Mouse (Mus musculus): ENCODE measurements around the gene Vat1l. TPM values are rescaled to one million over a fixed set of nuclear protein-coding genes. Genes with fewer than 3 reads are reported as not detected.

Gene Vat1l
- polyA plus RNA-seq, 1 experiment from 2014 or later, result 0.93 TPM

GRCm38 (mm10) chr8:114399273-114399672 lies 193.9 kb downstream of the Vat1l start:
- Histone ChIP-seq H3K4me3 (ENCODE audit: low read depth, low read length) (no peak overlapping the region), H3K9ac (ENCODE audit: low read depth, low read length) (no peak overlapping the region), H3K4me2 (no peak overlapping the region), H3K27me3 (replicated peaks; ENCODE audit: control insufficient read depth, insufficient read depth, low read length) (no peaks in the 10 kb centered on the region), H3K36me3 (ENCODE audit: control insufficient read depth, insufficient read depth, low read length) (no peaks in the 10 kb centered on the region), H3K4me1 (replicated peaks; ENCODE audit: control insufficient read depth, insufficient read depth, low read length) (no peaks in the 10 kb centered on the region), H3K9me3 (ENCODE audit: control insufficient read depth, low read length) (no peaks in the 10 kb centered on the region), H3K27ac (ENCODE audit: low read depth, low read length) (no peak overlapping the region)
- DNase-seq (ENCODE audit: low spot score) (no peak), ATAC-seq (replicated peaks; ENCODE audit: low FRiP score) (no peak)
- WGBS, result 96% methylated on average over 5 of the region's 5 CpGs

- no peak for ATAC-seq (replicated peaks; ENCODE audit: low FRiP score)
- Histone ChIP-seq H3K27me3 (replicated peaks; ENCODE audit: control insufficient read depth, insufficient read depth, low read length) (no peaks in the 10 kb centered on the region), H3K27ac (ENCODE audit: low read depth, low read length) (no peak overlapping the region), H3K4me3 (ENCODE audit: low read depth, low read length) (no peak overlapping the region), H3K9ac (ENCODE audit: low read depth, low read length) (no peak overlapping the region), H3K36me3 (ENCODE audit: control insufficient read depth, insufficient read depth, low read length) (no peaks in the 10 kb centered on the region), H3K4me1 (replicated peaks; ENCODE audit: control insufficient read depth, insufficient read depth, low read length) (no peaks in the 10 kb centered on the region), H3K4me2 (no peak overlapping the region), H3K9me3 (ENCODE audit: control insufficient read depth, low read length) (no peaks in the 10 kb centered on the region)
- 67% methylated on average over 7 of the region's 7 CpGs for WGBS
- DNase-seq (ENCODE audit: low spot score), result no peak
Observed at GRCm38 (mm10) chr8:114401679-114402078, 196.3 kb downstream of the Vat1l start.

- Histone ChIP-seq H3K4me3 (ENCODE audit: low read depth, low read length) (no peak overlapping the region), H3K9me3 (ENCODE audit: control insufficient read depth, low read length) (no peaks in the 10 kb centered on the region), H3K27me3 (replicated peaks; ENCODE audit: control insufficient read depth, insufficient read depth, low read length) (no peaks in the 10 kb centered on the region), H3K4me2 (no peak overlapping the region), H3K27ac (ENCODE audit: low read depth, low read length) (no peak overlapping the region), H3K4me1 (replicated peaks; ENCODE audit: control insufficient read depth, insufficient read depth, low read length) (no peaks in the 10 kb centered on the region), H3K9ac (ENCODE audit: low read depth, low read length) (no peak overlapping the region), H3K36me3 (ENCODE audit: control insufficient read depth, insufficient read depth, low read length) (no peaks in the 10 kb centered on the region)
- DNase-seq (ENCODE audit: low spot score) (no peak), ATAC-seq (replicated peaks; ENCODE audit: low FRiP score) (no peak)
- 59% methylated on average over 3 of the region's 3 CpGs for WGBS
Observed at GRCm38 (mm10) chr8:114411421-114411820, 206.0 kb downstream of the Vat1l start.

- no peak within 1 kb of the TSS for H3K4me2 ChIP-seq
- DNase-seq (ENCODE audit: low spot score) (no peak), ATAC-seq (replicated peaks; ENCODE audit: low FRiP score) (no peak)
- H3K9ac ChIP-seq (ENCODE audit: low read depth, low read length), result no peak within 1 kb of the TSS
- no peak within 1 kb of the TSS for H3K4me3 ChIP-seq (ENCODE audit: low read depth, low read length)
- H3K36me3 ChIP-seq (ENCODE audit: control insufficient read depth, insufficient read depth, low read length), result no peaks in the 10 kb centered on the region
- H3K27me3 ChIP-seq (replicated peaks; ENCODE audit: control insufficient read depth, insufficient read depth, low read length), result no peaks in the 10 kb centered on the region
- H3K4me1 ChIP-seq (replicated peaks; ENCODE audit: control insufficient read depth, insufficient read depth, low read length), result no peaks in the 10 kb centered on the region
- H3K27ac ChIP-seq (ENCODE audit: low read depth, low read length), result no peak within 1 kb of the TSS
- WGBS, result 83% methylated on average over 8 of the region's 8 CpGs
- no peaks in the 10 kb centered on the region for H3K9me3 ChIP-seq (ENCODE audit: control insufficient read depth, low read length)
Observed at GRCm38 (mm10) chr8:114417786-114418185, 212.4 kb downstream of the Vat1l start, which contains the start of gene Clec3a. Clec3a (plus strand) TSS chr8:114418086.

GRCm38 (mm10) chr8:114418486-114418885 lies 213.1 kb downstream of the Vat1l start:
- ATAC-seq (replicated peaks; ENCODE audit: low FRiP score) (no peak), DNase-seq (ENCODE audit: low spot score) (no peak)
- no peaks in the 10 kb centered on the region for H3K27me3 ChIP-seq (replicated peaks; ENCODE audit: control insufficient read depth, insufficient read depth, low read length)
- H3K9ac ChIP-seq (ENCODE audit: low read depth, low read length), result no peak overlapping the region
- H3K4me3 ChIP-seq (ENCODE audit: low read depth, low read length), result no peak overlapping the region
- no peaks in the 10 kb centered on the region for H3K4me1 ChIP-seq (replicated peaks; ENCODE audit: control insufficient read depth, insufficient read depth, low read length)
- WGBS, result 71% methylated on average over 5 of the region's 5 CpGs
- H3K27ac ChIP-seq (ENCODE audit: low read depth, low read length), result no peak overlapping the region
- no peak overlapping the region for H3K4me2 ChIP-seq
- no peaks in the 10 kb centered on the region for H3K36me3 ChIP-seq (ENCODE audit: control insufficient read depth, insufficient read depth, low read length)
- no peaks in the 10 kb centered on the region for H3K9me3 ChIP-seq (ENCODE audit: control insufficient read depth, low read length)

GRCm38 (mm10) chr8:114418904-114419303 lies 213.5 kb downstream of the Vat1l start:
- Histone ChIP-seq H3K4me1 (replicated peaks; ENCODE audit: control insufficient read depth, insufficient read depth, low read length) (no peaks in the 10 kb centered on the region), H3K4me3 (ENCODE audit: low read depth, low read length) (no peak overlapping the region), H3K36me3 (ENCODE audit: control insufficient read depth, insufficient read depth, low read length) (no peaks in the 10 kb centered on the region), H3K4me2 (no peak overlapping the region), H3K27me3 (replicated peaks; ENCODE audit: control insufficient read depth, insufficient read depth, low read length) (no peaks in the 10 kb centered on the region), H3K9me3 (ENCODE audit: control insufficient read depth, low read length) (no peaks in the 10 kb centered on the region), H3K9ac (ENCODE audit: low read depth, low read length) (no peak overlapping the region), H3K27ac (ENCODE audit: low read depth, low read length) (no peak overlapping the region)
- ATAC-seq (replicated peaks; ENCODE audit: low FRiP score) (no peak), DNase-seq (ENCODE audit: low spot score) (no peak)
- 55% methylated on average over 6 of the region's 6 CpGs for WGBS

GRCm38 (mm10) chr8:114421544-114421943 lies 216.1 kb downstream of the Vat1l start:
- no peaks in the 10 kb centered on the region for H3K36me3 ChIP-seq (ENCODE audit: control insufficient read depth, insufficient read depth, low read length)
- H3K9me3 ChIP-seq (ENCODE audit: control insufficient read depth, low read length), result no peaks in the 10 kb centered on the region
- H3K27ac ChIP-seq (ENCODE audit: low read depth, low read length), result no peak overlapping the region
- 56% methylated on average over 4 of the region's 4 CpGs for WGBS
- DNase-seq (ENCODE audit: low spot score), result no peak
- H3K27me3 ChIP-seq (replicated peaks; ENCODE audit: control insufficient read depth, insufficient read depth, low read length), result no peaks in the 10 kb centered on the region
- no peak overlapping the region for H3K4me3 ChIP-seq (ENCODE audit: low read depth, low read length)
- no peak for ATAC-seq (replicated peaks; ENCODE audit: low FRiP score)
- no peak overlapping the region for H3K4me2 ChIP-seq
- H3K4me1 ChIP-seq (replicated peaks; ENCODE audit: control insufficient read depth, insufficient read depth, low read length), result no peaks in the 10 kb centered on the region
- H3K9ac ChIP-seq (ENCODE audit: low read depth, low read length), result no peak overlapping the region

Other genes starting within 250 kb of the Vat1l start
- gene Nudt7, start 72.1 kb upstream of the Vat1l start, polyA plus RNA-seq (2014; fragmentation: Nextera tagmentation; extraction: Ambion mirVana), result 19.8 and 21.9 TPM in 2 replicates
- gene Clec3a, start 212.5 kb downstream of the Vat1l start, polyA plus RNA-seq (2014; fragmentation: Nextera tagmentation; extraction: Ambion mirVana), result not detected in 2 replicates
- gene Wwox, start 234.0 kb downstream of the Vat1l start, polyA plus RNA-seq (2014; fragmentation: Nextera tagmentation; extraction: Ambion mirVana), result 7.3 and 9.1 TPM in 2 replicates